Mouse (Mus musculus): ENCODE data around the gene Olfr201. TPM values are rescaled to one million over a fixed set of nuclear protein-coding genes. Genes with fewer than 3 reads are reported as not detected.

Gene Olfr201
- polyA plus RNA-seq (2012; rRNA removed; ENCODE audit: low replicate concordance): not detected in 2 replicates

GRCm38 (mm10) chr16:59272532-59272931 lies at the start of gene Olfr201:
Olfr201 (minus strand) TSS chr16:59272632.

GRCm38 (mm10) chr16:59318148-59318547 lies 45.7 kb upstream of the Olfr201 start, which contains the start of gene Olfr204:
Olfr204 (minus strand) TSS chr16:59318248.

GRCm38 (mm10) chr16:59298581-59298980 lies 26.1 kb upstream of the Olfr201 start, which contains the start of gene Olfr203:
Olfr203 (plus strand) TSS chr16:59298881.

GRCm38 (mm10) chr16:59286693-59287092 lies 14.3 kb upstream of the Olfr201 start, which contains the start of gene Olfr202:
Olfr202 (minus strand) TSS chr16:59286793.

GRCm38 (mm10) chr16:59219667-59220066 lies 52.8 kb downstream of the Olfr201 start, which contains the start of gene Olfr199:
Olfr199 (minus strand) TSS chr16:59219767.

Other genes starting within 250 kb of the Olfr201 start
- not detected in 2 replicates for gene Olfr186, start 242.3 kb downstream of the Olfr201 start, polyA plus RNA-seq (2012; rRNA removed; ENCODE audit: low replicate concordance)
- gene Olfr187, start 232.9 kb downstream of the Olfr201 start, polyA plus RNA-seq (2012; rRNA removed; ENCODE audit: low replicate concordance): not detected in 2 replicates
- gene Olfr190, start 194.6 kb downstream of the Olfr201 start, polyA plus RNA-seq (2012; rRNA removed; ENCODE audit: low replicate concordance): not detected in 2 replicates
- gene Olfr191, start 182.8 kb downstream of the Olfr201 start, polyA plus RNA-seq (2012; rRNA removed; ENCODE audit: low replicate concordance): not detected in 2 replicates
- not detected in 2 replicates for gene Olfr193, start 160.8 kb downstream of the Olfr201 start, polyA plus RNA-seq (2012; rRNA removed; ENCODE audit: low replicate concordance)
- gene Olfr194, start 151.6 kb downstream of the Olfr201 start, polyA plus RNA-seq (2012; rRNA removed; ENCODE audit: low replicate concordance): not detected in 2 replicates
- gene Olfr195, start 125.6 kb downstream of the Olfr201 start, polyA plus RNA-seq (2012; rRNA removed; ENCODE audit: low replicate concordance): not detected in 2 replicates
- not detected in 2 replicates for gene Olfr196, start 102.2 kb downstream of the Olfr201 start, polyA plus RNA-seq (2012; rRNA removed; ENCODE audit: low replicate concordance)
- not detected in 2 replicates for gene Olfr198, start 69.1 kb downstream of the Olfr201 start, polyA plus RNA-seq (2012; rRNA removed; ENCODE audit: low replicate concordance)
- gene Olfr199, start 52.9 kb downstream of the Olfr201 start, polyA plus RNA-seq (2012; rRNA removed; ENCODE audit: low replicate concordance): not detected in 2 replicates
- not detected in 2 replicates for gene Olfr202, start 14.2 kb upstream of the Olfr201 start, polyA plus RNA-seq (2012; rRNA removed; ENCODE audit: low replicate concordance)
- gene Olfr203, start 26.2 kb upstream of the Olfr201 start, polyA plus RNA-seq (2012; rRNA removed; ENCODE audit: low replicate concordance): not detected in 2 replicates
- gene Olfr204, start 45.6 kb upstream of the Olfr201 start, polyA plus RNA-seq (2012; rRNA removed; ENCODE audit: low replicate concordance): not detected in 2 replicates
- not detected in 2 replicates for gene Olfr205, start 58.5 kb upstream of the Olfr201 start, polyA plus RNA-seq (2012; rRNA removed; ENCODE audit: low replicate concordance)
- not detected in 2 replicates for gene Olfr206, start 76.6 kb upstream of the Olfr201 start, polyA plus RNA-seq (2012; rRNA removed; ENCODE audit: low replicate concordance)
- gene Olfr209, start 91.4 kb upstream of the Olfr201 start, polyA plus RNA-seq (2012; rRNA removed; ENCODE audit: low replicate concordance): not detected in 2 replicates
- not detected in 2 replicates for gene Gabrr3, start 134.7 kb upstream of the Olfr201 start, polyA plus RNA-seq (2012; rRNA removed; ENCODE audit: low replicate concordance)
- 4.6 and 7.8 TPM in 2 replicates for gene Riox2, start 199.1 kb upstream of the Olfr201 start, polyA plus RNA-seq (2012; rRNA removed; ENCODE audit: low replicate concordance)

All from mammary gland, adult 2 months (tissue).